Mouse (Mus musculus) A20 (cell line): ENCODE measurements at regions not wholly inside any gene's neighbourhood (a gene's known extent, or its start where the extent isn't known, plus 50 kb on each side); places are given as distances from the start of the nearest gene placed in this dataset.

Experiments used
- DNase-seq: peaks from one replicate; pipeline ENCODE4 v3.0.0-alpha.2; 2011; ENCODE audit warnings: low read depth, low spot score

DNA sequence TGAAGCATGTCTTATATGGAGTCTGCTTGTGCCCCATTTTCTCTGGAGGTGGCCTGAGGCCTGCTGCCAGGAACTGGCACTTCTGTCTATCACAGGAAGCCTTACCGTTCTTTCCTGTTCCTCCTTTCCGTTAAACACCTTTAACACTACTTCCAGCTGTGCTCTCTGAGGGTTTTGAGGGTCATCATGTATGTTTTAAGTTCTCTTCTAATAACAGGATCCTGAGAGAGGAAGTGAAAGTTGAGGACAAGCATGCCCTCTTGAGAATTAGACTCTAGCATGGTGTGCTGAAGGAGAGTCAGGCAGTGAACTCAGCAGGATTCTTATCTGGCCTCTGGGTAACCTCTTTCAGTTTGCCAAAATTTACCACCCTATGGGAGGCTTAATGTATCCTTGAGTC, 418.0 kb upstream of the 9430069I07Rik start:
- peak; percentile 82 for DNase-seq

DNA sequence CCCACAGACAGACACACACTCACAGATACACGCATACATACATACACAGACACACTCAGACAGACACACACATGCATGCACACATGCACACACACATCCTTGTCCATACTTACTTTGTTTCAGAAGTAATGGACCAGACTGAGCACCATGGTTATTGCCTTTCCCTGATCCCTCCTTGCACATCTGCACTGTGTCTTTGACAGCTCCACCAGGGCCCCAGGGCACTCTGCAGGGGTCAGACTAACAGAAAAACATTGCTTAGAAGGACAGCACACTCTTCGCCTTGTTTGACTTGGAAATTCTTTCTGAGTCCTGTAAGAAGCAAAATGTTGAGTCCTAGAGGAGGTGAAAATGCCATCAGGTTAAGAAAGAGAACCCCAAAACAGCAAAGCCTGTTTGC, 394.1 kb upstream of the 9430069I07Rik start:
- DNase-seq: no peak

DNA sequence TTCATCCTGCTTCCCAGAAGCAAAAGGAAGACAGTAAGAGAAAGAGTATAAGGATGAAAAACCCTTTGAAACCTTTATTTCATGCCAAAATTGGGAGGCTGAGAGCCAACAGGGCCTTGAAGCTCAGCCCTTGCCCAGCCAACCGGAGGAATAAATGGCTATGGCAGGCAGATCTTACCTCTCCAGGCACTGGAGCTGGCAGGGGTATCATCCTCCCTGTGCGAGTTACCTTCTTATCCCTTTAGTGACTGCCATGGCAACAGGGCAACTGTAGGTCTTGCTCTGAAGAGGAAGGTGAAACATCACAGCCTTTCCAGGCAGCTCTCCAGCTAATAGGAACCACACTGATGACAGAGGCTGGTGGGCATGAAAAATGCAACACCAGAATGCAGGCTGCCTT, 393.3 kb upstream of the 9430069I07Rik start:
- DNase-seq: no peak

DNA sequence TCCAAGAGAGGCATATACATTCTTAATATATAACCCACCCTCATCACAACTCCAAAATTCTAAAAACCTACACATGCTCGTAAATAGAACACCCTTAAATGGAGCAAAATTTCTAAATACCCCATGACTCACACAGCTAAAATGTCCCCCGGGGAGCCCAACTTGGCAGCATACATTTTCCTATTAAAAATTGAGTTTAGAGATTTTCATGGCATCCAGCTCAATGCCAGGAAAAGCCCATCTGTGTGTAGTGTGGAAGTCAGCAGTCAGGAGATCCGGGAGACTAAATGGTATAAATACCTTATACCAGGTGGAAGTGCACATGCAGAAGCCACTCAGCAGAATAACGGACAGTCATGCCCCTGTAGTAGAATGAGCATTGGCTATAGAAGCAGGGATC, 389.4 kb upstream of the 9430069I07Rik start:
- no peak for DNase-seq

DNA sequence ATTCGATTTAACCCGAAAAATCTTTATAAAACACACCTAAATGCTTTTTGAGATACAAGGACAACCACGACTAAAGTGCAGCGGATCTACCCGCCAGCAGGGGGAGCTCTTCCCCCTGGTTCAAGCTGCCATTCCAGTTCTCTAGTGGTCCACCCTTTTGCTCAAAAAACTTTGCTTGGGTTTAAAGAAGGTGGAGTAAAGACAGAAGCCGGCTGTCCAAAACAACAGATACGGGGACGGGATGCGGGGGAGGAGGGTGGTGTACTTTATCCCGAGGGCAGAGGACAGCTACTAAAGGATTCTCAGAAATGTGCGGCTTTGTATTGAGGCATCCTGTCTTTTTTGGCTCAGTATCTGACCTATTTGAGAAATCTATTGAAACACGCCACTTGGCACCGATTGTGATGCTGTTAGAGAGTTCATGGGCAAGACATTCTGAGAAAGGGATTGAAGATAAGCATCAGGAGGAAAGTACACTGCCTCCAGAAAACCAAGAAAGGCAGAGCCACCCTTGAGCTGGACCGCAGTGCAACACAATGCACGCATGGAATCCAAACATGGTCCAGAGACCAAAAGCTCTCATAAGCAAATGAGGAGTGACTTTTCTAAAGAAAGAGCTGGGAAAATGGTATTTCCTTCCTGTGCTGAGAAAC, 385.6 kb upstream of the 9430069I07Rik start:
- peak; percentile 73 for DNase-seq

DNA sequence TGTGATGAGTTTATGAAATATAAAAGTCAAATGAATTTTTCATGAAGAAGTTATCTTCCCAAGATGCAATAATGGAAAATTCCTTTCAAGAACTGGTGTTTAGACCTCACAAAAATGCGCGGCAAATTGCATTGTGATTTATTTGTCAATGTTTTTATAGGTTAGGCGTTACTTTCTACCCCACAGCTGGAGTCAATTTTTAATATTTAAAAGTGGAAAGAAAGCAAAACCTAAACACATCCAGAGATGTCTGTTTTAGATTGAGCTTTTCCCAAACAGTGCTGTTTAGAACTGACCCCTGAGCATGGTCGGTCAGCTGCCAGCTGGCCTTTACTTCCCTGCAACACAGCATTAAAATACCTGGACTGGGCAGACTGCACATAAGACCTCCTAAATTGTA, 383.8 kb upstream of the 9430069I07Rik start:
- DNase-seq: no peak
